Mouse (Mus musculus) intestine, embryonic 16.5 days (tissue): ENCODE data around the gene Gpc6. TPM values are rescaled to one million over a fixed set of nuclear protein-coding genes. Genes with fewer than 3 reads are reported as not detected.

Experiments used
- ATAC-seq: fragments of 200-750 bp; cut with Nextera tagmentation; 2 replicates; pipeline ENCODE4 v1.8.0; 2017; ENCODE audit warnings: moderate TSS enrichment, moderate library complexity
- H3K27ac ChIP-seq: fragments of 300-500 bp; sonication (generic); 2 replicates; pipeline ENCODE4 v1.5.1; 2014; ENCODE audit warnings: mild to moderate bottlenecking, low read length
- H3K27me3 ChIP-seq: fragments of 300-500 bp; sonication (generic); replicated peaks from 2 replicates; pipeline ENCODE4 v1.6.1; 2014; ENCODE audit warnings: low read length, control low read depth, mixed read lengths; ENCODE audit not compliant: control insufficient read depth, insufficient read depth
- H3K36me3 ChIP-seq: fragments of 300-500 bp; sonication (generic); 2 replicates; pipeline ENCODE4 v1.6.1; 2014; ENCODE audit warnings: low read length, control low read depth; ENCODE audit not compliant: control insufficient read depth, insufficient read depth
- H3K4me1 ChIP-seq: fragments of 300-500 bp; sonication (generic); 2 replicates; pipeline ENCODE4 v1.6.1; 2014; ENCODE audit warnings: low read length, control low read depth, mixed read lengths; ENCODE audit not compliant: control insufficient read depth, insufficient read depth
- H3K4me2 ChIP-seq: fragments of 300-500 bp; sonication (generic); 2 replicates; pipeline ENCODE4 v1.6.1; 2014; ENCODE audit warnings: low read depth, low read length, control low read depth
- H3K4me3 ChIP-seq: fragments of 300-500 bp; sonication (generic); 2 replicates; pipeline ENCODE4 v1.5.1; 2014; ENCODE audit warnings: mild to moderate bottlenecking, low read length
- H3K9ac ChIP-seq: fragments of 300-500 bp; sonication (generic); 2 replicates; pipeline ENCODE4 v1.6.1; 2014; ENCODE audit warnings: low read depth, low read length
- H3K9me3 ChIP-seq: fragments of 300-500 bp; sonication (generic); 2 replicates; pipeline ENCODE4 v1.6.1; 2016; ENCODE audit warnings: low read length, control low read depth; ENCODE audit not compliant: control insufficient read depth
- WGBS: fragments of 180-500 bp; shearing (Covaris S2); extraction: QIAGEN DNeasy Blood & Tissue Kit; methylation state at CpG from one replicate; pipeline ENCODE4 v1.1.7; 2014; 5-methylcytosine and 5-hydroxymethylcytosine counted together
- polyA plus RNA-seq: library from polyadenylated mRNA; unstranded; fragments of >200 nt; fragmentation: Nextera tagmentation; extraction: Ambion mirVana; gene quantifications from 2 replicates; pipeline ENCODE4 v1.2.1, GENCODE M21; 2015

Gene Gpc6
- polyA plus RNA-seq, 1 experiment from 2014 or later = 29.7 TPM

GRCm38 (mm10) chr14:117296207-117296838 lies 371.2 kb downstream of the Gpc6 start:
- H3K36me3 ChIP-seq = no peaks in the 10 kb centered on the region
- no peak overlapping the region for H3K4me2 ChIP-seq
- H3K27me3 ChIP-seq = no peaks in the 10 kb centered on the region
- no peaks in the 10 kb centered on the region for H3K4me1 ChIP-seq
- H3K9me3 ChIP-seq = no peaks in the 10 kb centered on the region
- no peak overlapping the region for H3K27ac ChIP-seq
- H3K9ac ChIP-seq = no peak overlapping the region
- no peak for ATAC-seq
- H3K4me3 ChIP-seq = no peak overlapping the region
- 94% methylated on average over 2 of the region's 2 CpGs for WGBS

DNA sequence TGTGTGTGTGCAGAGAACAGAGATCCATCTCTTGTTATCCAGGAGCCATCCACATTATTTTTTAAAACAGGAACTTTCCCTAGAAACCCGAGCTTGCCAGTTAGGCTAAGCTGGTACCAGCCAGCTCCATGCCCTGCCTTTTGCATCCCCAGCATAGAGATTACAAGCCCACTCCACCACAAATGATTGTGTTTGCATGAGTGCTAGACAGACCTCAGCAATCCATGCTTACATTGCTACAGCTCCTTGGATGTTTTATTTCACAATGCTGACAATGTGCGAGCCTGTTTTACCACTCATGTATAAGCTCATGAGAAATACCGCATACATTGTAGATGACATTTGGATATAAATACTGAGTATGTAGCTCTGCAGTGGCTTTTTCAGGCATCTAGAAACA lies 375.9 kb downstream of the Gpc6 start:
- no peak overlapping the region for H3K27ac ChIP-seq
- H3K4me2 ChIP-seq = no peak overlapping the region
- WGBS = 61% methylated on average over 3 of the region's 3 CpGs
- no peaks in the 10 kb centered on the region for H3K36me3 ChIP-seq
- H3K4me3 ChIP-seq = no peak overlapping the region
- no peak overlapping the region for H3K9ac ChIP-seq
- H3K27me3 ChIP-seq = no peaks in the 10 kb centered on the region
- no peaks in the 10 kb centered on the region for H3K9me3 ChIP-seq
- no peak for ATAC-seq
- H3K4me1 ChIP-seq = no peaks in the 10 kb centered on the region

DNA sequence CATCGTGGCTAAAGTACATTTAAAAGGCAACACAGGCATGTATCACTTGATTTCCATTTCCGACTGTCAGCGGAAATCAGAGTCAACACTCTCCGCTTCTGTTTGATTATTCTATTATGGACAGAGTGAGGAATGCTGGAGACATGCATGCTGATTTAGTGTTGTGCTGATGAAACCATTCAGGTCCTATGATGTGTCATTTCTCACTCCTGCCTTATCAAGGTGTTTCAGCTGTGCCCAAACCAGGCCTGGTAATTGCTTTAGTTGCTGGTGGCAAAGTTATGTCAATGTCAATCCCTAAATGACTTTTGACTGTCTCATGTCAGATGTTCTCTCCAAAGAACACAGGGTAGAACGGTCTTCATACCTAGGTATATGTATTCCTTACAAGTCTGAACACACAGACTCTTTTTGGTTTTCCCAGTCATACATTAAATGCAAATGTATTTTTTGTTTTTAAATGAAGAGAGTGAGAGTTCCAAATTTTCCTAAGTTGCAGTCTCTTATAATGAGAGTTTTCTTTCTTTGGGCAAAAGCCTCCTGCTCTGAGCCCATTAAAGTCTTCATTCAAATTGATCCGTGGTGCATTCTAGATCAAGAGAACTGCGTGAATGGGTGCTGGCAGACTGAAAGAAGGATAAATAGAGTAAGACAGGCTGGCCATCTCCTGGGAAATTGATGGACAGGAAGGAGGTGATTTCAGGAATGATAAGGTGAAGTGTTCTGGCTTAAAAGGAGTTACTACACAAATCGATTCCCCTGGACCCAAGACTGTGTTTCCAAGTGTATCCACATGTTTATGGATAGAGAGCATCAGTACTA lies 379.0 kb downstream of the Gpc6 start:
- Histone ChIP-seq H3K9me3 (no peaks in the 10 kb centered on the region), H3K4me2 (no peak overlapping the region), H3K36me3 (no peaks in the 10 kb centered on the region), H3K4me3 (no peak overlapping the region), H3K27ac (no peak overlapping the region), H3K9ac (no peak overlapping the region), H3K4me1 (no peaks in the 10 kb centered on the region), H3K27me3 (no peaks in the 10 kb centered on the region)
- no peak for ATAC-seq
- 80% methylated on average over 8 of the region's 8 CpGs for WGBS

GRCm38 (mm10) chr14:117304723-117305010 lies 379.6 kb downstream of the Gpc6 start:
- Histone ChIP-seq H3K36me3 (no peaks in the 10 kb centered on the region), H3K4me2 (no peak overlapping the region), H3K4me1 (no peaks in the 10 kb centered on the region), H3K27me3 (no peaks in the 10 kb centered on the region), H3K27ac (no peak overlapping the region), H3K9me3 (no peaks in the 10 kb centered on the region), H3K4me3 (no peak overlapping the region), H3K9ac (no peak overlapping the region)
- WGBS = 80% methylated on average over 2 of the region's 2 CpGs
- no peak for ATAC-seq

DNA sequence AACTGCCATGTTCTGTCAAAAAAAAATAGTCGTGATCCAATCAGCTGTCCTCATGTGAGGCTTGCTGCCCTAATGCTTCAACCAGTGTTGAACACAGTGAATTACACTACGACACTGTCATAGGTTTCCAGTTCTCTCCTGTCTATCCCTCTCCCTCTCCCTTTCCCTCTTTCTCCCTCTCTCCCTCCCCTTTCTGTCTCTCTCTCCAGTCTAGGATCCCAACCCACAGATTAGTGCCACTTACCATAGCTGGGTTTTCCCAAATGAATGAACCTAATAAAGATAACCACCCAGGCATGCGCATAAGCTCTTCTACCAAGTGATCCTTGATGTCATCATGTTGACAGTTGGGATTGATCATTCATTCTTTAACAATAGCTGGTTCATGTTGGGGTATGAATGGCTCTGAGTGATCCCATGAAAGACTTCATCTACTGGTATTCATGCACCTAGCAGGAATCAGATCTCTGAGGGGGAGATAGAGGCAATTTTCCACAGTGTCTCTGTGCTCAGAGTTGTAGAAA lies 384.9 kb downstream of the Gpc6 start:
- no peak for ATAC-seq
- no peaks in the 10 kb centered on the region for H3K27me3 ChIP-seq
- no peak overlapping the region for H3K4me2 ChIP-seq
- no peak overlapping the region for H3K4me3 ChIP-seq
- H3K9me3 ChIP-seq = no peaks in the 10 kb centered on the region
- WGBS = 86% methylated on average over 3 of the region's 3 CpGs
- H3K4me1 ChIP-seq = no peaks in the 10 kb centered on the region
- H3K27ac ChIP-seq = no peak overlapping the region
- H3K9ac ChIP-seq = no peak overlapping the region
- H3K36me3 ChIP-seq = no peaks in the 10 kb centered on the region

DNA sequence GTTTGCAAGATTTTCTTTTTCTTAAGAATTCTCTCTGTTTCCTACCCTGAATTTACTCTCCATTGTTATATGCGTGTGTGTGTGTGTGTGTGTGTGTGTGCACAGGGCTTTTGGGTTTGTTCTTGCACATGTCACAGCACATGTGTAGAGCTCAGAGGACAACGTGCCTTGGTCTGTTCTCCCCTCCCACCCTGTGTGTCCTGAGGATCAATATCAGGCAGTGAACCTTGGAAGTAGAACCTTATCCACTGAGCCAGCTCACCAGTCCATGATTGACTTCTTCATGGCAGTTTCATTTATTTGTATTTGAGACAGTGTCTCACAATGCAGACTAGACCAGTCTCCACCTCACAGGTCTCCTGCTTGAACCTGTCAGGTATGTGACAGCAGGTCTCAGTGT lies 399.1 kb downstream of the Gpc6 start:
- Histone ChIP-seq H3K9ac (no peak overlapping the region), H3K27me3 (no peaks in the 10 kb centered on the region), H3K36me3 (no peaks in the 10 kb centered on the region), H3K9me3 (no peaks in the 10 kb centered on the region), H3K4me3 (no peak overlapping the region), H3K27ac (no peak overlapping the region), H3K4me1 (no peaks in the 10 kb centered on the region), H3K4me2 (no peak overlapping the region)
- ATAC-seq = no peak
- 68% methylated on average over 2 of the region's 2 CpGs for WGBS

DNA sequence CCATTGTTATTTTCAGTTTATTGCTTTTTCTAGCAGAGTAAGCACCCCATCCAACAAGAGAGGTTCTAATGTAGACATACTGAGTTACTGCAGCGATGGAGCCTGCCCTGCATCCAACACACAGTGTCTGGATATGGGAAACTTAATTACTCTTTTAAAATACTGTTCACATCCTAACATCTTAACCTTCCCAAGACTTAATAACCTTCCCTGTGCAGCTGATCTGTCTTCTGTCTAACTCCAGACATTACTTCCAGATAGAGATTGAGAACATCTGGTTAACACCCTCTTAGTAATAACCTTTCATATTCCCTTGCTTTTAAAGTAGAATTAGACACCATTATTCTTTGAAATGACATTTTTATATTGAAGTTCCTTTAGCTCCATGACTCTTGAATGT lies 407.1 kb downstream of the Gpc6 start:
- Histone ChIP-seq H3K27me3 (no peaks in the 10 kb centered on the region), H3K4me2 (no peak overlapping the region), H3K36me3 (no peaks in the 10 kb centered on the region), H3K9ac (no peak overlapping the region), H3K9me3 (no peaks in the 10 kb centered on the region), H3K27ac (no peak overlapping the region), H3K4me1 (no peaks in the 10 kb centered on the region), H3K4me3 (no peak overlapping the region)
- WGBS = 71% methylated on average over 1 of the region's 1 CpGs
- no peak for ATAC-seq

DNA sequence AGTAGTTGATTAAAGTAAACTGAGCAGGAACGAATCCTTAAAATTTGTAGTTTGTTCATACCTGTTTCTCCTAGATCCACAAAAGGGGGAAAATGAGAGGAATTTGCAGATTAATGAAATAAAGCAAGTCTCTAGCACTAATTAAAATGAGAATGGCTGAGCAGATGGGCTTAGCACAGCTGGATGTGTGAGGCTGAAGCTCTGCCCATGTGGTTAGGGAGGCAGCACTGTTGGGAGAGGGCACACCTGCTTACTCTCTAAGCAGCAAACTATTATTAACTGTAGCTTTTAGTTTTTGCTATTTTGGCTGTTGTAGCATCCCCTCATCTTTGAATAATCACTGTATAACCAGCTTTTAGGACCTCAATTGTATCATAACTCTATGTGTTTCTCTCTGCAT lies 412.2 kb downstream of the Gpc6 start:
- Histone ChIP-seq H3K27ac (no peak overlapping the region), H3K4me3 (no peak overlapping the region), H3K27me3 (no peaks in the 10 kb centered on the region), H3K9me3 (no peaks in the 10 kb centered on the region), H3K4me2 (no peak overlapping the region), H3K9ac (no peak overlapping the region), H3K4me1 (no peaks in the 10 kb centered on the region), H3K36me3 (no peaks in the 10 kb centered on the region)
- no peak for ATAC-seq
- 63% methylated on average over 1 of the region's 1 CpGs for WGBS

- no peaks in the 10 kb centered on the region for H3K36me3 ChIP-seq
- no peaks in the 10 kb centered on the region for H3K27me3 ChIP-seq
- no peak overlapping the region for H3K9ac ChIP-seq
- 76% methylated on average over 4 of the region's 4 CpGs for WGBS
- ATAC-seq = no peak
- H3K9me3 ChIP-seq = no peaks in the 10 kb centered on the region
- no peak overlapping the region for H3K4me2 ChIP-seq
- H3K4me1 ChIP-seq = no peaks in the 10 kb centered on the region
- no peak overlapping the region for H3K4me3 ChIP-seq
- H3K27ac ChIP-seq = no peak overlapping the region
Measured at GRCm38 (mm10) chr14:117340549-117340948, 415.4 kb downstream of the Gpc6 start.
